Mouse (Mus musculus) cerebellum, adult 18-20 months (tissue): Measurements from ENCODE around the gene Tent5a.

Experiments
- DNase-seq, 2 experiments: peaks; one replicate each; pipeline ENCODE4 v3.0.0; 2021

Gene Tent5a

GRCm38 (mm10) chr9:85312473-85312872 lies 14.7 kb downstream of the Tent5a start, which contains the start of gene Gm11114:
Gm11114 (plus strand) TSS chr9:85312773.
- no peak for DNase-seq

DNA sequence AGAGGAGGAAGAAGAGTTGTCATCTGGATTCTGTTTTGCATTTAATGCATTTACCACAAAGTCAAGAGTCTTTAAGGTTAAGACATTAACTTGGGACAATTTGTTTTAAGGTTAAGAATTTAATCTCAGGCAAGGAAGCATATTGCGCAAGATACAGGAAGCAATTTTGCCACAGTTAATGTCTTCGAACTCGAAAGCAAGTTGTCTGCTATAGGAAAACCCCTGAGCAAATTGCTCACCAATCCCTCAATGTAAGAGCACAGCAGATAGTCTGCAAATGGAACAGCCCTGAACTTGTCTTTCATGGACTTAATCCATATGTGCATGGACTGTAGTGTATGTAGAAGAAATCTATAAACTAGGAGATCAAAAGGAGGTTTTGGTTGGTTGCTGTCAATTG lies 23.8 kb downstream of the Tent5a start:
- no peak for DNase-seq

GRCm38 (mm10) chr9:85302849-85303248 lies 24.3 kb downstream of the Tent5a start:
- no peak for DNase-seq

DNA sequence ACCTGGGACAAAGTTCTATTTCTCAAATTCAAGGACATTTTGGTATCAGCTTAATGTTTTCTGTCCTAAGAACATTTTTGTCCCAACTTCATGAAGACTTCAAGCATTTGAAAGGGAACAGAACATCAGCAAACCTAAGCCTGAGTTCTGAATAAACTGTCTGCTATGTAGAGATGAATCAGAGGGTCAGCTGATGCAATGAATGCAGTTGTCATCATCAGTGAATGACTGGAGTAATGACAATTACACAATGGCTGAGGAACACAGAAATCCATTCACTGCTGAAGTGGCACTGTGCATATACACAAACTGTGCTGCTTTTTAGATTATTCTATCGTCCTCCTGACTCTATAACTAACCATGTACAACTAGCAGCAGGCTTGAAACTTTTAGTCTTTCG lies 53.0 kb downstream of the Tent5a start:
- no peak for DNase-seq
